Mouse (Mus musculus) stomach, embryonic 14.5 days (tissue): Measurements from ENCODE around the gene Tcp10c. TPM values are rescaled to one million over a fixed set of nuclear protein-coding genes. Genes with fewer than 3 reads are reported as not detected.
"Not testable (repeated sequence)": the region's sequence is repeated elsewhere in the genome, so short reads cannot be mapped to it uniquely, and the experiment has no call there.

Source experiments
- ATAC-seq: fragments of 200-750 bp; cut with Nextera tagmentation; 2 replicates; pipeline ENCODE4 v1.8.0; 2017; ENCODE audit warnings: low read depth, moderate TSS enrichment; ENCODE audit not compliant: insufficient number of reproducible peaks, insufficient read depth, low FRiP score
- H3K27ac ChIP-seq: fragments of 300-500 bp; sonication (generic); 2 replicates; pipeline ENCODE4 v1.5.1; 2014; ENCODE audit warnings: mild to moderate bottlenecking, low read length, moderate library complexity, mixed read lengths
- H3K27me3 ChIP-seq: fragments of 300-500 bp; sonication (generic); 2 replicates; pipeline ENCODE4 v1.6.1; 2014; ENCODE audit warnings: low read length, control low read depth, mixed read lengths; ENCODE audit not compliant: control insufficient read depth, insufficient read depth
- H3K36me3 ChIP-seq: fragments of 300-500 bp; sonication (generic); 2 replicates; pipeline ENCODE4 v1.6.1; 2014; ENCODE audit warnings: mild to moderate bottlenecking, control low read depth, low read length, moderate library complexity, mixed read lengths; ENCODE audit not compliant: control insufficient read depth, insufficient read depth
- H3K4me1 ChIP-seq: fragments of 300-500 bp; sonication (generic); 2 replicates; pipeline ENCODE4 v1.6.1; 2014; ENCODE audit warnings: low read length, control low read depth, mixed read lengths; ENCODE audit not compliant: control insufficient read depth, insufficient read depth
- H3K4me2 ChIP-seq: fragments of 300-500 bp; sonication (generic); replicated peaks from 2 replicates; pipeline ENCODE4 v1.6.1; 2014; ENCODE audit warnings: low read depth, low read length, control low read depth
- H3K4me3 ChIP-seq: fragments of 300-500 bp; sonication (generic); 2 replicates; pipeline ENCODE4 v1.5.1; 2014; ENCODE audit warnings: low read depth, low read length, control low read depth
- H3K9ac ChIP-seq: fragments of 300-500 bp; sonication (generic); replicated peaks from 2 replicates; pipeline ENCODE4 v1.6.1; 2014; ENCODE audit warnings: low read depth, mild to moderate bottlenecking, control low read depth, low read length, moderate library complexity, mixed read lengths
- H3K9me3 ChIP-seq: fragments of 300-500 bp; sonication (generic); 2 replicates; pipeline ENCODE4 v1.6.1; 2016; ENCODE audit warnings: low read depth, low read length, control low read depth; ENCODE audit not compliant: control insufficient read depth
- WGBS: fragments of 180-500 bp; shearing (Covaris S2); extraction: QIAGEN DNeasy Blood & Tissue Kit; methylation state at CpG from one replicate; pipeline ENCODE4 v1.1.7; 2014; 5-methylcytosine and 5-hydroxymethylcytosine counted together
- polyA plus RNA-seq: library from polyadenylated mRNA; unstranded; fragments of >200 nt; fragmentation: Nextera tagmentation; extraction: Ambion mirVana; gene quantifications from 2 replicates; pipeline ENCODE4 v1.2.1, GENCODE M21; 2014

Tcp10c gene
- polyA plus RNA-seq, 1 experiment from 2014 or later: not detected

DNA sequence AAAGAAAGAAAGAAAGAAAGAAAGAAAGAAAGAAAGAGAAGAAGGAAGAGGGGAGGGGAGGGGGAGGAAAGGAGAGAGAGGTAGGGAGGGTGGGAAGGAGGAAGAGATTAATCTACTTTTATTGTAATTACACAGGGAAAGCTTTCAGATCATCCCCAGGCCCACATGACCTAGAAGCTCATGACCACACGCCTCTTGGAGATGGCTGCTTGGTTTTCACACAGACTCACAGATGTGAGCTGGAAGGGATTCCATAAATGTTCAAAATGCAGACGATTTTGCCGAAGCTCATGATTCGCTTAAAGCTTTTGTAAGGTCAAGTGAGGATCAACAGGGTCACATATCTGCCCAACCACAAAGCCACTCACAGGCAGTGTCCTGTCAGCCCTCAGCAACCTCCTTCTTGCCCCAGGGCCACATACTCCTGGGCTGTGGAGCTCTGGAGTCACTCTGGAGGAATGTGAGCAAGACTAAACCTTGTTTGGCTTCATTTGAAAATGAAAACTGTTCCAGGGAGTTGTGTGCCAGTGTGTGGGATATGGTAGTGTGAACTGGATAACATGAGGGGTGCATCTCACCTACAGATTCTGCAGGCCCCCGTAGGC, 49.3 kb downstream of the Tcp10c start:
- H3K4me1 ChIP-seq: not testable (repeated sequence)

DNA sequence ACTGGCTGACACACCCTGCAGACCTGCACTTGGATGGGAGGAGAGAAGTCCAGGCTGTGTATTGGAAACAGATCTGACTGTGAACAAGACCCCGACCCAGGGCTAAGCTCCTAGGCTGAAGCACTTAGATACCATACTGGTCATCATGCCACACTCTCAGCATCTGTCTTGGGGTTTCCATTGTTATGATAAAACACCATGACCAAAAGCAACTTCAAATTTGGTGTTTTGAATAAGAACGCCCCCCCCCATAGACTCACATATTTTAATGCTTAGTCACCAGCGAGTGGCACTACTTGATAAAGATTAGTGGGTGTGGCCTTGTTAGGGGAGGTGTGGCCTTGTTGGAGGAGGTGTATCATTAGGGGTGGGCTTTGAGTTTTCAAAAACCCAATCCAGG, 51.7 kb downstream of the Tcp10c start:
- H3K4me2 ChIP-seq, H3K4me1 ChIP-seq, H3K27ac ChIP-seq, H3K4me3 ChIP-seq, H3K27me3 ChIP-seq, H3K9me3 ChIP-seq, ATAC-seq, H3K36me3 ChIP-seq, H3K9ac ChIP-seq: not testable (repeated sequence)
- WGBS: 74% methylated on average over 3 of the region's 3 CpGs

More for the DNA sequence above, 49.3 kb downstream of the Tcp10c start:
- H3K4me3 ChIP-seq, H3K9me3 ChIP-seq, H3K27ac ChIP-seq, H3K9ac ChIP-seq, ATAC-seq, H3K36me3 ChIP-seq, H3K27me3 ChIP-seq, H3K4me2 ChIP-seq: not testable (repeated sequence)
- 83% methylated on average over 5 of the region's 5 CpGs for WGBS

DNA sequence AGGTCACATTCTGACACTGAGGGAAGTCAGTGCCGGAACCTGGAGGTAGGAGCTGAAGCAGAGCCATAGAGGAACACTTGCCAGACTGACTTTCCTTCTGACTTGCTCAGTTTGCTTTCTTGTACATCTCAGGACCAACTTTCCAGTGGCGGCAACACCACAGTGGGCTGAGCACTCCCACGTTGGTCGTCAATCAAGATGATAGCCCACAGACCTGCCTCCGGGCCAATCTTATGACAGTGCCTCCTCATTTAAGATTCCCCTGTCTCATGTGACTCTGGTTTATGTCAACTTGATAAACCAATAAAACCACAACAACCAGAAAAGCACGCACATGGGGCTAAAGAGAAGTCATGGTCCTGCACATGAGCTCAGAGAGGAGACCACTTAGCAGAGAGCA, 52.3 kb downstream of the Tcp10c start:
- H3K4me3 ChIP-seq, H3K9me3 ChIP-seq, H3K27me3 ChIP-seq, H3K4me1 ChIP-seq, H3K27ac ChIP-seq, H3K36me3 ChIP-seq, H3K4me2 ChIP-seq, ATAC-seq, H3K9ac ChIP-seq: not testable (repeated sequence)
- WGBS: 83% methylated on average over 5 of the region's 6 CpGs

- not testable (repeated sequence) for H3K9me3 ChIP-seq, H3K27me3 ChIP-seq, H3K4me3 ChIP-seq, H3K27ac ChIP-seq, H3K36me3 ChIP-seq, H3K4me2 ChIP-seq, H3K9ac ChIP-seq, H3K4me1 ChIP-seq
- WGBS: 96% methylated on average over 3 of the region's 4 CpGs
- ATAC-seq: peak; percentile 42; the same call in 1 of the 2 replicates
Measured at GRCm38 (mm10) chr17:13407621-13408256, 53.4 kb downstream of the Tcp10c start.

GRCm38 (mm10) chr17:13408257-13408633, 53.9 kb downstream of the Tcp10c start:
- not testable (repeated sequence) for ATAC-seq, H3K4me3 ChIP-seq, H3K4me2 ChIP-seq, H3K9me3 ChIP-seq, H3K36me3 ChIP-seq, H3K9ac ChIP-seq, H3K27ac ChIP-seq, H3K4me1 ChIP-seq, H3K27me3 ChIP-seq
- 95% methylated on average over 9 of the region's 11 CpGs for WGBS

- WGBS: 92% methylated on average over 9 of the region's 12 CpGs
Measured at GRCm38 (mm10) chr17:13421022-13421591, 66.7 kb downstream of the Tcp10c start.

DNA sequence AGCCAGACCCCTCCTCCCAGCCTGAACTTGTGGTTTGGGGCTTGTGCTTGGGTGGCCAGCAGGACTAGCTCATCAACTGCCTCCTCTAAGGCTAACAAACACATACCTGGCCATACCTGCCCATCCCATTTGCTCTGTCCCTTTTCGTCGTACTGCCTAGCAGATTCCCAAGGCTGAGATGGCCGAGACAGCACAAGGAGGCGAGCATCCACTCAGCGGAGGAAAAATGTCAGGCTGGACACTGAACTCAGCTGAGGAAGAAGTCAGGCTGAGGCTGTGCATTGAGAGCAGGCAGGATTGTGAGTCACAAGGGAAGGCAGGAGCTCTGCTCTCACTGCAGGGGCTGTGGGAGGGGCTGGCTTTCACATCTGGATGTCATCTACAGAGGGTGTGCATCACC, 68.3 kb downstream of the Tcp10c start:
- not testable (repeated sequence) for H3K9me3 ChIP-seq, H3K4me2 ChIP-seq, H3K27ac ChIP-seq, H3K27me3 ChIP-seq, H3K4me1 ChIP-seq, ATAC-seq, H3K9ac ChIP-seq, H3K4me3 ChIP-seq, H3K36me3 ChIP-seq
- WGBS: 90% methylated on average over 5 of the region's 5 CpGs

More at GRCm38 (mm10) chr17:13421022-13421591, 66.7 kb downstream of the Tcp10c start:
- not testable (repeated sequence) for H3K36me3 ChIP-seq, H3K4me2 ChIP-seq, H3K4me3 ChIP-seq, H3K27me3 ChIP-seq, ATAC-seq, H3K9ac ChIP-seq, H3K9me3 ChIP-seq, H3K27ac ChIP-seq, H3K4me1 ChIP-seq

GRCm38 (mm10) chr17:13423373-13424024, 69.1 kb downstream of the Tcp10c start:
- not testable (repeated sequence) for H3K9ac ChIP-seq, H3K4me2 ChIP-seq, H3K4me3 ChIP-seq, H3K36me3 ChIP-seq, H3K27me3 ChIP-seq, H3K4me1 ChIP-seq, H3K9me3 ChIP-seq, H3K27ac ChIP-seq
- 70% methylated on average over 8 of the region's 8 CpGs for WGBS
- peak; percentile 48; the same call in 1 of the 2 replicates for ATAC-seq
